Mouse (Mus musculus) bone marrow macrophage, adult 2 months (primary cell): Measurements from ENCODE around the gene Grxcr1. TPM values are rescaled to one million over a fixed set of nuclear protein-coding genes. Genes with fewer than 3 reads are reported as not detected.

Source experiments
- H3K27ac ChIP-seq: 2 replicates; pipeline ENCODE4 v1.5.1; 2012; ENCODE audit warnings: low read depth, low read length; ENCODE audit not compliant: insufficient read depth
- H3K4me1 ChIP-seq: 2 replicates; pipeline ENCODE4 v1.6.1; 2012; ENCODE audit warnings: low read length; ENCODE audit not compliant: control insufficient read depth, insufficient read depth
- H3K4me3 ChIP-seq: 2 replicates; pipeline ENCODE4 v1.5.1; 2012; ENCODE audit warnings: mild to moderate bottlenecking, low read length, moderate library complexity; ENCODE audit not compliant: insufficient read depth
- CTCF ChIP-seq: IDR thresholded peaks from 2 replicates; pipeline ENCODE4 v1.5.1; 2012; ENCODE audit warnings: low read depth, mild to moderate bottlenecking, low read length, moderate library complexity
- POLR2A ChIP-seq: IDR thresholded peaks from 2 replicates; pipeline ENCODE4 v1.6.1; 2012; ENCODE audit warnings: mild to moderate bottlenecking, low read depth, low read length, borderline replicate concordance
- polyA plus RNA-seq: library from polyadenylated mRNA; stranded (reverse); fragments of >200 nt; gene quantifications from 2 replicates; pipeline ENCODE4 v1.2.4, GENCODE M21; 2012; ENCODE audit not compliant: missing spikeins, insufficient read depth, insufficient read length

The Grxcr1 gene
- polyA plus RNA-seq, 1 experiment, result not detected

GRCm38 (mm10) chr5:68086535-68087098 is 55.0 kb downstream of the Grxcr1 start:
- H3K27ac ChIP-seq, result no peak overlapping the region
- H3K4me1 ChIP-seq, result no peaks in the 10 kb centered on the region
- H3K4me3 ChIP-seq, result no peak overlapping the region
- TF ChIP-seq POLR2A (no peak), CTCF (no peak)

DNA sequence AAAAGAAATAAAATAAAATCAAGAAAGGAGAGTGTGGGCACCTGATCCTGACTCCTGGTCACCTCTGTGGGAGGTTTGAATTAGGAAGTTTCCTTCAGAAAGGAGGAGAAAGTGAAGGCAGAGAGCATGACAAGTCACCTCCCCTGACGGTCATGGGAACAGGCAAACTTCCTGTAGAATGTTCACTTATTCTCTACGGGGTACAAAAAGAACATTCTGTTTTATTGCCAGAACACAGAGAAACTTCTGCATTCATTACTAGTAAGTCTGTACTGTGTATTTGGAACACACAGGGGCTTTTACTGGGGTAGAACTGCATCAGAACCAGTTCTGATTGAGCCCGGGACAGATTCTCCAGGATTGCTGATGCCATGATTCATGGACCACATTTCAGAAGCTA is 55.5 kb downstream of the Grxcr1 start:
- Histone ChIP-seq H3K4me3 (no peak overlapping the region), H3K27ac (no peak overlapping the region), H3K4me1 (no peaks in the 10 kb centered on the region)
- TF ChIP-seq CTCF (no peak), POLR2A (no peak)

DNA sequence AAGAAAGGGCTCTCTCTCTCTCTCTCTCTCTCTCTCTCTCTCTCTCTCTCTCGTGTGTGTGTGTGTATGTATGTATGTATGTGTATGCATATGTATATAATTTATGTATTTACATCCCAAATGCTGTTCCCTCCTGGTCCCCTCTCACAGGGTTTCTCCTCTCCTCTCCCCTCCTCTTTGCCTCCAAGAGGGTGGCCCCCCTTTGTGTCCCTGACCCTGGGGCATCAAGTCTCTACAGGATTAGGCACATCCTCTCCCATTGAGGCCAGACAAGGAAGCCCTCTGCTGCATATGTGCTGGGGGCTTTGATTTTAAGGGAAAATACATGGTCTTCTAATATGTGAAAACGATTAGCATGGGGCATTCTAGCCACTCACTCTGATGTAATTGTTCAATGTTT is 61.5 kb downstream of the Grxcr1 start:
- no peaks in the 10 kb centered on the region for H3K4me1 ChIP-seq
- TF ChIP-seq POLR2A (no peak), CTCF (no peak)
- no peak overlapping the region for H3K27ac ChIP-seq
- H3K4me3 ChIP-seq, result no peak overlapping the region

DNA sequence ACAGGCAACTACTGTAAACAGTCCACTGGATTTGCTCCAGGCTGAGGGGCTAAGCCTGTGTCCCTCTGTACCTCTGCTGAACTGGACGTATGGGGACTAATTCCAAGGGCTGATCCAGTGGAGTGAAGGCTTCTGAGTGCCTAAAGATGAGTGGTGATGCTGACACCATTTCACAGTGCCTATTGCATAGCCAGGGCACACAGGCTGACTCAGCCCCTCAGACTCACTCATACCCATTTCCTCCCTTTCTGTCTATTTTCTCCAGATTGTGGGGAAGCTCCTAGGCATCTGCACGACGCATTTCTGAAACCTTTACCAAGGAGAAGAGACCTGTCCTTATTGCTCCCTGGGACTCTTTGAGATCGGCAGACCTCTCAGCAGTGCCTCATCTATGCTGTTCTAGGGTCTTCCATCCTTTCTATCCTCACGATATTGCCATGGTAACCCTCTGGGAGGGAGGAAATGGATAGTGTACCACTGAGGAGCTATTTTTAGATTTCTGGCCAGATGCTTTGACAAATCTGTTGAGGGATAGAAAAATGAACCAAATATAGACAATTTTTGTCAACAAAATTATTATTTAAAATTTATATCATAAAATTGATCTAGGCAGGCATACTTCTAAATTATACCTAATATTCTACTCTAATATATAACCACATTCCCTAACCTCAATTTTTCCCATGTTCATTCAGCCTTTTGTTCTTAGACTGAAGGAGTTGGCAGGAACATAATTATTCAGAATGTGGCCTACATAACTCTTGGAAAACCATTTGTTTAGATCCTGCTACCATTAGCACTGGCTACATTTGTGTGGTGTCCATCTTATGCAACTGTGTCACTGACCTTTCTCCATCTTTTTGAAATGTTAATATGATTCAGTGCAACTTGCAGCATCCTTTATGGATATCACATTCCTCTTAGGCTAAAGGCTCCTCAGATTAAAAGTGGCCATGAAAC is 66.3 kb downstream of the Grxcr1 start:
- H3K27ac ChIP-seq, result no peak overlapping the region
- TF ChIP-seq CTCF (no peak), POLR2A (no peak)
- no peaks in the 10 kb centered on the region for H3K4me1 ChIP-seq

GRCm38 (mm10) chr5:68112430-68113036 is 80.9 kb downstream of the Grxcr1 start:
- no peak overlapping the region for H3K27ac ChIP-seq
- no peak overlapping the region for H3K4me3 ChIP-seq
- TF ChIP-seq CTCF (no peak), POLR2A (no peak)
- H3K4me1 ChIP-seq, result no peaks in the 10 kb centered on the region

More for the DNA sequence above, 66.3 kb downstream of the Grxcr1 start:
- H3K4me3 ChIP-seq, result no peak overlapping the region

DNA sequence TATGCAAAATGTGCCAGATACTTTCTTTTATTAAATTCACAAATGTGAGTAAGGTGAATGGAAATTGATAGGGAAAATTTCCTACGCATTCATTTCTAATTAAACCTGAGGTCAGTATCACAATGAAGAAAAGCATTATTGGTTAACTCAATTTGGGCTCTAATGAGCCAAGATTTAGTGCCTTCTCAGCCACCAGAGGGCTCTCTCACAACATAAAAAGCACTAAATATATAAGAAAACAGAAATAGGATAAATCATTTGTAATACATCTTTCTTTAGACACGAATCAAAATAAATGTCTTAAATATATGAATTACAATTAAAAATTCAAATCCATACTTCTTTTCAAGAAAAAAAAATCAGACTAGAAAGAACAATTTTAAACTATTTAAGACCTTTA is 89.2 kb downstream of the Grxcr1 start:
- H3K4me1 ChIP-seq, result no peaks in the 10 kb centered on the region
- no peak overlapping the region for H3K27ac ChIP-seq
- H3K4me3 ChIP-seq, result no peak overlapping the region
- TF ChIP-seq CTCF, result no peak
- no peak for TF ChIP-seq POLR2A

DNA sequence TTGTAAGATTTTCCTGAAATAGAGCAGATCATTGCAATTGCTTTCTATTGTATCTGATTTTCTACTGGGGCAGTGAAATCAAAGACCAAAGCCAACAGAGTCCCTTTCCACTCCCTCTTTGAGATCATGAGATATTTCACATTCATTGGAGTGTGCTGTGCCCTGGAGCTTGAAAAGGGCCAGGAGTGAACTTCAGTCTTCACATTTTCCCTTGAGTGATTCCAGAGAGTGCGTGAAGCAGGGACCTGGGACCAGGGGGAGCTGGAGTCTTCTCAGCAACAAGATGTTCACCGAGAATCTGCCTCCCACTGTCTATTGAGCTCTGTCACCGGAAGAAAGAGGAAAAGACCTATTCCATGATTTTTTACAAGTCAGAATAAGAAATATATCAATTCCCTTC is 91.2 kb downstream of the Grxcr1 start:
- no peak overlapping the region for H3K27ac ChIP-seq
- TF ChIP-seq CTCF (no peak), POLR2A (no peak)
- no peaks in the 10 kb centered on the region for H3K4me1 ChIP-seq
- no peak overlapping the region for H3K4me3 ChIP-seq

GRCm38 (mm10) chr5:68125478-68125877 is 93.8 kb downstream of the Grxcr1 start:
- Histone ChIP-seq H3K4me1 (no peaks in the 10 kb centered on the region), H3K4me3 (no peak overlapping the region), H3K27ac (no peak overlapping the region)
- TF ChIP-seq POLR2A (no peak), CTCF (no peak)

- Histone ChIP-seq H3K4me3 (no peak overlapping the region), H3K27ac (no peak overlapping the region), H3K4me1 (no peaks in the 10 kb centered on the region)
- no peak for TF ChIP-seq CTCF
- no peak for TF ChIP-seq POLR2A
These were observed 96.8 kb downstream of the Grxcr1 start for GRCm38 (mm10) chr5:68128421-68128820.
